Mouse (Mus musculus) midbrain, embryonic 12.5 days (tissue): ENCODE measurements at regions not wholly inside any gene's neighbourhood (a gene's known extent, or its start where the extent isn't known, plus 50 kb on each side); places are given as distances from the start of the nearest gene placed in this dataset.
"Not testable (repeated sequence)": the region's sequence is repeated elsewhere in the genome, so short reads cannot be mapped to it uniquely, and the experiment has no call there.

Source experiments
- ATAC-seq: fragments of 200-750 bp; cut with Nextera tagmentation; 2 replicates; pipeline ENCODE4 v1.8.0; 2017; ENCODE audit warnings: low read depth, moderate TSS enrichment, moderate library complexity; ENCODE audit not compliant: low FRiP score
- H3K27ac ChIP-seq: fragments of 300-500 bp; sonication (generic); replicated peaks from 2 replicates; pipeline ENCODE4 v1.5.1; 2016; ENCODE audit warnings: mild to moderate bottlenecking
- H3K27me3 ChIP-seq: fragments of 300-500 bp; sonication (generic); 2 replicates; pipeline ENCODE4 v1.6.1; 2016; ENCODE audit warnings: mild to moderate bottlenecking
- H3K36me3 ChIP-seq: fragments of 300-500 bp; sonication (generic); 2 replicates; pipeline ENCODE4 v1.6.1; 2016
- H3K4me1 ChIP-seq: fragments of 300-500 bp; sonication (generic); 2 replicates; pipeline ENCODE4 v1.6.1; 2016
- H3K4me2 ChIP-seq: fragments of 300-500 bp; sonication (generic); replicated peaks from 2 replicates; pipeline ENCODE4 v1.6.1; 2016; ENCODE audit warnings: mild to moderate bottlenecking, moderate library complexity
- H3K4me3 ChIP-seq: fragments of 300-500 bp; sonication (generic); 2 replicates; pipeline ENCODE4 v1.5.1; 2016; ENCODE audit warnings: mild to moderate bottlenecking
- H3K9ac ChIP-seq: fragments of 300-500 bp; sonication (generic); replicated peaks from 2 replicates; pipeline ENCODE4 v1.6.1; 2016; ENCODE audit warnings: mild to moderate bottlenecking, moderate library complexity
- H3K9me3 ChIP-seq: fragments of 300-500 bp; sonication (generic); 2 replicates; pipeline ENCODE4 v1.6.1; 2016; ENCODE audit warnings: mild to moderate bottlenecking
- WGBS: fragments of 180-500 bp; shearing (Covaris S2); methylation state at CpG from one replicate; pipeline ENCODE4 v1.1.7; 2016; 5-methylcytosine and 5-hydroxymethylcytosine counted together

DNA sequence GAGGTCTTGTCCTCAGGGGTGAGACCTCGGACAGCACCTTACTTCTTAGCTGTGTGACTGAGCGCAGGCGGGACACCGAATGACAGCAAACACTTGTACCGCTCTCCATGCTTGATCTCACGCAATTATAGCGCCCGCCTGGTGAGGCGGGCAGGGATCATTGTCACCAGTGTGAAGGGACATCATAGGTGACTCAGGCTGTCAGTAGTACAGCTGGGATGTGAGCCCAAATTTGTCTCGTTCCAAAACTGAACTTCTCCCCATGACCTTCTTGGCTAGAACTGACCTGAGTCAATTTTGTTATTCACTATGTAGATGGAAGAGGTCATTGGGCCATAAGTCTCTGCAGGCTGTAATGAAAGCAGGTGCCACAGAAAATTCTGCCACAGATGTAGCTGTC is 104.1 kb upstream of the Rad23b start:
- H3K36me3 ChIP-seq, result no peaks in the 10 kb centered on the region
- H3K4me2 ChIP-seq, result no peak overlapping the region
- peaks cover 24% of the 10 kb centered on the region for H3K27me3 ChIP-seq
- no peak overlapping the region for H3K9ac ChIP-seq
- peaks cover 18% of the 10 kb centered on the region for H3K4me1 ChIP-seq
- no peaks in the 10 kb centered on the region for H3K9me3 ChIP-seq
- H3K4me3 ChIP-seq, result no peak overlapping the region
- 86% methylated on average over 10 of the region's 10 CpGs for WGBS
- no peak overlapping the region for H3K27ac ChIP-seq
- ATAC-seq, result no peak

DNA sequence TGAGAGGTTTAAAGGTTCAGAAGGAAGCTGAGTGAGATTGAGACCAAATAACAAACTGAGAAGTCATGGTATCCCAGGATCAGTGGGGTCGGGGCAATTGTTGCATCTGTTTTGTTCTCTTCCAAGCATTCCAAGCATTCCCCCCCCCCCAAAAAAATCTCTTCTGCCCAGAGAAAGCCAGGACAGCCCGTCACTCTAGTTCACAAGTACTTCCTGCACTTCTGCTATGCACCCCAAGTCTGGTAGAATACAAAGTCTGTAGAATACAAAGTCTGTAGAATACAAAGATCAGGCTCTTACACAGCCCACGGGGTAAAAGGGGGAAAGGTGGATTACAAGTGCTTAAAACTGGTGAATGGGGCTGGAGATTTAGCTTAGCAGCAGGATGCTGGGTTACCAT is 99.5 kb upstream of the Rad23b start:
- H3K36me3 ChIP-seq, result no peaks in the 10 kb centered on the region
- ATAC-seq, result no peak
- H3K4me3 ChIP-seq, result no peak overlapping the region
- no peak overlapping the region for H3K27ac ChIP-seq
- WGBS, result 2% methylated on average over 3 of the region's 3 CpGs
- H3K4me2 ChIP-seq, result no peak overlapping the region
- peaks cover 8% of the 10 kb centered on the region for H3K4me1 ChIP-seq
- H3K27me3 ChIP-seq, result peaks cover 21% of the 10 kb centered on the region
- H3K9ac ChIP-seq, result no peak overlapping the region
- H3K9me3 ChIP-seq, result no peaks in the 10 kb centered on the region

DNA sequence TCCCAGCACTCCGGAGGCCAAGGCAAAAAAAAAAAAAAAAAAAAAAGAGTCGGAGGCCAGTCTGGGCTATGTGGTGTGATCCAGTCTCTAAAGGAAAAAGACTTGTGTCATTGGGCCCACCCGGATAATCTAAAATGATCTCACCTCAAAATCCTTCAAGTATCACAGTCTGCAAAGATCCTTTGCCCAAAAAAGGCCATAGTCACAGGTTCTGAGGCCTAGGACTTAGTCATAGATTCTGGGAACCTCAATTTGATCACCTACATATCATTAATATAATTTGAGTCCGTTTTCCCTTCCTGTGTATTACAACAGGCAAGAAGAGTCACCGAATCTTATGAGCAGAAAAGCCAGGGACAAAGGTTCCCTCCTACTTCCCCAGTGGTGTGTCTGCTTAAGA is 98.3 kb upstream of the Rad23b start:
- no peak overlapping the region for H3K9ac ChIP-seq
- H3K27ac ChIP-seq, result no peak overlapping the region
- no peak overlapping the region for H3K4me3 ChIP-seq
- ATAC-seq, result no peak
- peaks cover 18% of the 10 kb centered on the region for H3K27me3 ChIP-seq
- WGBS, result 70% methylated on average over 5 of the region's 5 CpGs
- peaks cover 8% of the 10 kb centered on the region for H3K4me1 ChIP-seq
- H3K4me2 ChIP-seq, result no peak overlapping the region
- H3K9me3 ChIP-seq, result no peaks in the 10 kb centered on the region
- no peaks in the 10 kb centered on the region for H3K36me3 ChIP-seq

DNA sequence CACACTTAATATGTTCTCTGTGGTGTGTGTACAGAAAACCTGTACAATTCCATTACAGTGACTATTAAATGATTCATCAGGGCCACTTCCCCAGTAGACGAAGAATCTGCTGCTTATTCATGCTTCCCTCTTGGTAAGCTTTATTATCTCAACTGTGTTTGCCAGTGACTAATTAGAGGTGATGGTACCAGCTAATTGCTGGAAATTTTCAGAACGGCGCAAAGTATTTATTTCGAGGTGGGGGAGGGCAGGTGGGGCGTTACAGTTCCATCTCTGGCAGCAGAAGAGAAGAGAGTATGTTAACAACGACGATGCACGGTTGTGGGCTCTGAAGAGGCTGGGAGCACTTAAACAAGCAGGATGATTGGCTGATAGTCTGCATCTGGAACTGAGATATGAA is 96.1 kb upstream of the Rad23b start:
- ATAC-seq, result no peak
- WGBS, result 81% methylated on average over 8 of the region's 8 CpGs

DNA sequence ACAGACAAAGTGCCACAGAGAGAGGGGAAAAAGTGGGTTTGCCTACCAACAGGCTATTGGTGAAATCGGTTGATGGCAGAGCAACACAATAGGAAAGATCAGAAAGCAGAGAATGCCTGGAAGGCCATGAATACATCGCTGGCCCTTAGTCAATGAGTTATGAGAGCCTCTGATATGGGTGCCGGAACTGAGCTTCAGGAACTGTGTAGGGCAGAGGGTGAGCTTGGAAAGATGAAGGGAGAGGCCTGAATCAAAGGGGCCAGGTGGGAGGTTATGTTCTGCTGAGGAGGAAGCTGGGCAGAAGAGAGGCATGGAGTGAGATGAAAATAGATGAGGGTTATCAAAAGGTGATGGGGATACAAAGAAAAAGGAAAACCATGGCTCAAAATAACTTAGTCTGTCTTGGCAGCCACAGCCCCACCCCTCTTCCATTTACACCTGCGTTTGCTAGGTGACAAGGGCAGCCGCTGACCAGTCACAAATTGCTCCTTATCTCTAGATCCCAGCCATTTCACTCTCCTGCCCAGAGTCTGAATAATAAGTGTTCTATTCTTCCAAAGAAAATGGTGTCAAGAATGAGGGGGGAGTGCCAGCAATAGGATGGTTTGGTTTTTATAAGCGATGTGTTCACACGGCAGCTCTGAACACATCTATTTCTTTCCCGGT is 77.7 kb upstream of the Rad23b start:
- Histone ChIP-seq H3K9me3 (no peaks in the 10 kb centered on the region), H3K4me3 (no peak overlapping the region), H3K4me2 (no peak overlapping the region), H3K36me3 (no peaks in the 10 kb centered on the region), H3K4me1 (no peaks in the 10 kb centered on the region), H3K27ac (no peak overlapping the region), H3K27me3 (no peaks in the 10 kb centered on the region), H3K9ac (no peak overlapping the region)
- ATAC-seq, result no peak
- 85% methylated on average over 8 of the region's 8 CpGs for WGBS

More for the DNA sequence above, 96.1 kb upstream of the Rad23b start:
- H3K27ac ChIP-seq, result no peak overlapping the region
- no peak overlapping the region for H3K4me3 ChIP-seq
- H3K27me3 ChIP-seq, result peaks cover 18% of the 10 kb centered on the region
- no peak overlapping the region for H3K9ac ChIP-seq
- H3K9me3 ChIP-seq, result no peaks in the 10 kb centered on the region
- H3K4me1 ChIP-seq, result no peaks in the 10 kb centered on the region; the same call in 1 of the 2 replicates
- H3K36me3 ChIP-seq, result no peaks in the 10 kb centered on the region
- H3K4me2 ChIP-seq, result no peak overlapping the region

DNA sequence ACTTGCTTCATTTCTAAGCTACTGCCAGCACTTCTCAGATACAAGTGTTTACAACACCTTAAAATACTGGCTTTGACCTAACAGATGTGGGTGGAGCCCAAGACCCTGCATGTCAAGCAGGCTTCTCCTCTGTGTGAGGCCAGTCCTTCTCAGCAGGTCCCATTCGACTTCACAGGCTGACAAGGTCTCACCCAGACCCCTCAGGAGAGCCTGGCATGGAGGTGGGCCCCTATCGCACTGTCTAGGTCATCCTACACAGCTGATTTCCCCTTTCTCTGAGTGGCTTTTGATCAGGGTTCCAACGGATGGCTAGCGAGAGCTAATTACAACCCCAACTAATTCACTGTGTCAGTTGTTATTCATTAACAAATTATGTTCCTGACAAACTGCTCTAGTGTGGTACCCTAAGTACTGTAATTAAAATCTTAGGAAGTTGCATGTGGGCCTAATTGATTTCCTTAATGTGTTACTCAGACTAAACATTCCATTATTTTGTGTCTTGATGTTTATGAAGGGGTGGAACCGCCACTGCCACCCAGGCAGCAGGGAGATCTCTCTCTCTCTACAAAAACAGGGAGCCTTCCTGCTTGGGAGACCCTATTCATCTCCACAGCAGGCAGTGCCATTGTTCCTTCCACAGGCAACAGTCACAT is 73.4 kb upstream of the Rad23b start:
- no peak for ATAC-seq
- Histone ChIP-seq H3K4me1 (no peaks in the 10 kb centered on the region), H3K4me2 (no peak overlapping the region), H3K9ac (no peak overlapping the region), H3K9me3 (no peaks in the 10 kb centered on the region), H3K27me3 (no peaks in the 10 kb centered on the region), H3K4me3 (no peak overlapping the region), H3K27ac (no peak overlapping the region), H3K36me3 (no peaks in the 10 kb centered on the region)
- 14% methylated on average over 5 of the region's 5 CpGs for WGBS

DNA sequence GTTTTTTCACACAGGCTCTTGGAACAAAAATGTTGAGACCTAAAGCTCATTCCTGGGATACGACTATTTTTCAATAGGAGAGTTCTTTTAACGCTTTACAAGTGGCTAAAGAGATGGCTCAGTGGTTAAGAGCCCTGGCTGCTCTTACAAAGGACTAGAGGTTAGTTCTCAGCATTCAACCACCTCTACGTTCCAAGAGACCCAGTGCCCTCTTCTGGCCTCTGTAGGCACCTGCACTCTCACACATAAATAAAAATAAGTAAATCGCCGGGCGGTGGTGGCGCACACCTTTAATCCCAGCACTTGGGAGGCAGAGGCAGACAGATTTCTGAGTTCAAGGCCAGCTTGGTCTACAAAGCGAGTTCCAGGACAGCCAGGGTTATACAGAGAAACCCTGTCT is 70.5 kb upstream of the Rad23b start:
- H3K4me1 ChIP-seq, H3K27me3 ChIP-seq, H3K27ac ChIP-seq, H3K9ac ChIP-seq, H3K9me3 ChIP-seq, H3K36me3 ChIP-seq, H3K4me2 ChIP-seq, ATAC-seq, H3K4me3 ChIP-seq: not testable (repeated sequence)
- 92% methylated on average over 8 of the region's 8 CpGs for WGBS

DNA sequence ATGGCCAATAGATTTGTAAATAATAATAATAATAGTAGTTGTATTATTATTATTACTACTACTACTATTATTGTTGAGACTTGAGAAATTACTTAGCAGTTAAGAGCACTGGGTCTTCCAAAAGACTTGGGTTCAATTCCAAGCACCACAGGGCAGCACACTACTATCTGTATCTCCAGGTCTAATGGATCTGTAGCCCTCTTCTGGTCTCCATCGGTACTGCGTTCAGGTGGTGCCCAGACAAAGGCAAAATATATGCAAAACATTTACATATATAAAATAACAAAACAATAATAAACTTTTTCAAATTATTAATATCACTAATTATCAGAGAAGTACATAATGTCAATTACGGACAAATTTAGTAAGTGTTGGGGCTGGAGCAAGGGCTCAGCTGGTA is 69.1 kb upstream of the Rad23b start:
- no peak overlapping the region for H3K4me2 ChIP-seq
- 82% methylated on average over 3 of the region's 3 CpGs for WGBS
- H3K9ac ChIP-seq, result no peak overlapping the region
- H3K27me3 ChIP-seq, result no peaks in the 10 kb centered on the region
- no peaks in the 10 kb centered on the region for H3K4me1 ChIP-seq
- no peak for ATAC-seq
- H3K4me3 ChIP-seq, result no peak overlapping the region
- H3K36me3 ChIP-seq, result no peaks in the 10 kb centered on the region
- no peaks in the 10 kb centered on the region for H3K9me3 ChIP-seq
- no peak overlapping the region for H3K27ac ChIP-seq

DNA sequence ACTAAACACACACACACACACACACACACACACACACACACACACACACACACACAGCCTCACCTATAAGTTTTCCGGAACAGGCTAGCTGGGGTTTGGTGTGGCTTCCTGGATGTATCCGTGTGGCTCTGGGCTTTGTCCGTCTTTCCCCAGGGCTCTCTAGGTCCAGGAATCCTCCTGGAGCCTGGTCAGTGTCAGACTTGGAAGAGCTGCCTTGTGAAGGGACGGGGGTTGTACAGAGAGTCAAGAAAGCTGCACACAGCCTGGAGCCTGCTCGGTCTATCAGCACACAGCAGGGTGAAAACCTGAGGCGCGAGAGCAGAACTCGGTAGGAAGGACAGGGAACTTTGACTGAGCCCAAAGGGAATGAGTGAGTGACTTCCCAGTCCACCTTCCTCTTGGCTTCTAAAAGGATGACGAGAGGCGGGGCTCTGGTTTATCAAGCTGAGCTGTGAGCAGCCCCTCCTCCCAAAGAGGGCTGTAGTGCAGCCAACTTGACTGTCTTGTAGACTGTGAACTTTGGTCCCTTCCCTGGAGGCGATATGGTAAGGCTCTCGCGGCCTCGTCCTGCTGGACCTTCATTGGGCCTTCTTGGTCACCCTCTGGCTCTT is 68.3 kb upstream of the Rad23b start:
- no peak for ATAC-seq
- WGBS, result 75% methylated on average over 14 of the region's 14 CpGs

DNA sequence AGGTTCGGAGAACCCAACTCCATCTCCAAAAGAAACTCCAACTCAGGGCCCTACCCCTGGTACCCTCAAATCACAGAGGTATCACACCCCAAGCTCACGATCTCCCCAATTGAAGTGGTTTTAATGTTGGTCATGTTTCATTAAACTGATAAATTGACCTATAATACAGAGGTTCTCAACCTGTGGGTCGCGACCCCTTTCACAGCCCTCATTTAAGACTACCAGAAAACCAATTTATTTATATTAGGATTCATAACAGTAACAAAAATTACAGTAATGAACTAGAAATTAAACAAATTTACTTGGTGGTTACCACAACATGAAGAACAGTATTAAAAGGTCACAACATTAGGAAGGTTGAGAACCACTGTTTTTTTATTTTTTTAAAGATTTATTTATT is 67.4 kb upstream of the Rad23b start:
- no peak overlapping the region for H3K4me3 ChIP-seq
- H3K4me1 ChIP-seq, result no peaks in the 10 kb centered on the region
- H3K27ac ChIP-seq, result no peak overlapping the region
- no peak overlapping the region for H3K4me2 ChIP-seq
- H3K27me3 ChIP-seq, result no peaks in the 10 kb centered on the region
- WGBS, result 95% methylated on average over 4 of the region's 4 CpGs
- no peak overlapping the region for H3K9ac ChIP-seq
- no peak for ATAC-seq
- H3K36me3 ChIP-seq, result no peaks in the 10 kb centered on the region
- no peaks in the 10 kb centered on the region for H3K9me3 ChIP-seq

More for the DNA sequence above, 68.3 kb upstream of the Rad23b start:
- Histone ChIP-seq H3K9me3 (no peaks in the 10 kb centered on the region), H3K27ac (no peak overlapping the region), H3K4me3 (no peak overlapping the region), H3K4me1 (no peaks in the 10 kb centered on the region), H3K27me3 (no peaks in the 10 kb centered on the region), H3K36me3 (no peaks in the 10 kb centered on the region), H3K4me2 (no peak overlapping the region), H3K9ac (no peak overlapping the region)

DNA sequence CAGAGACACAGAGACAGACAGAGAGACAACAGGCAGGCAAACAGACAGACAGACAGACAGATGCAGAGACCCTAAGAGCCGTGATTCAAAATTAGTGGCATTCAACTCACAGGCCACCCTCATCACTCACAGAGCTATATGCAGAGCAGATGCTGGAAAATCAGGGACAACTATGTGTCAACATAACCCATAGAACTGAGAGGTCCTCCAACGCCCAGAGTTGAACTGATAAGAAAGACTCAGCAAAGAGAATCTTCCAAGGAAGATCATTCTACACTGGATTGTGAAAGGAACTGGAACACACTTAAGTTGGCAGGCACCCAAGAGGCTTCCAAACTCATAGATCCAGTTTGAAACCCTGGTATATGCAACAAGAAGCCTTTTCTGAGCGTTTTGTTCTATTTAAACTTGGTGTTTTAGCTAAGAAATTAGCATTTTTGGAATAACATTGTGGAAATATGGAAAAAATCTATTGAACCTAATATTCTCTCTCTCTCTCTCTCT is 65.1 kb upstream of the Rad23b start:
- no peak overlapping the region for H3K4me3 ChIP-seq
- ATAC-seq, result no peak
- no peaks in the 10 kb centered on the region for H3K36me3 ChIP-seq
- no peaks in the 10 kb centered on the region for H3K27me3 ChIP-seq
- no peak overlapping the region for H3K9ac ChIP-seq
- no peaks in the 10 kb centered on the region for H3K9me3 ChIP-seq
- H3K27ac ChIP-seq, result no peak overlapping the region
- no peak overlapping the region for H3K4me2 ChIP-seq
- whole genome bisulfite sequencing, result 78% methylated on average over 3 of the region's 3 CpGs
- H3K4me1 ChIP-seq, result no peaks in the 10 kb centered on the region

DNA sequence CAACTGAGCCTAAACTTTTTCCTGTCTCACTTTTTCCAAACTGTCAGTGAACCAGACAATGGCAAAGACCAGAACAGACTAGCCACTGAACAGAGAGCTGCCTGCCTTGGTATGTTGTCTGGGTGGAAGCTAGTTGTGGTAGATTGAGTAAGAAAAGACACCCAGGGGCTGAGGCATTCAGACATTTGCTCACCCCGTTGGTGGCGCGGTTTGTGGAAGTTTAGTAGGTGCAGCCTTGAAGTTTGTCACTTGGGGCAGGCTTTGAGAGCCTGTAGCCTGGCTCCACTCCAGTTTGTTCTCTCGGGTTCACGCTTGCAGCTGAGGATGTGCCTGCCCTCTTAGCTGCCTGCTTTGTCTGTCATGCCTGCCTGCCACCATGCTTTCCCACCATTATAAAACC is 64.2 kb upstream of the Rad23b start:
- 50% methylated on average over 5 of the region's 5 CpGs for WGBS
- Histone ChIP-seq H3K36me3 (no peaks in the 10 kb centered on the region), H3K4me1 (no peaks in the 10 kb centered on the region), H3K4me3 (no peak overlapping the region), H3K27ac (no peak overlapping the region), H3K9ac (no peak overlapping the region), H3K9me3 (no peaks in the 10 kb centered on the region), H3K4me2 (no peak overlapping the region), H3K27me3 (no peaks in the 10 kb centered on the region)
- no peak for ATAC-seq
